Mouse (Mus musculus): ENCODE measurements around the gene Tiam1. TPM values are rescaled to one million over a fixed set of nuclear protein-coding genes. Genes with fewer than 3 reads are reported as not detected.

Gene Tiam1
- polyA plus RNA-seq, 1 experiment from 2014 or later, result 7.4 TPM

DNA sequence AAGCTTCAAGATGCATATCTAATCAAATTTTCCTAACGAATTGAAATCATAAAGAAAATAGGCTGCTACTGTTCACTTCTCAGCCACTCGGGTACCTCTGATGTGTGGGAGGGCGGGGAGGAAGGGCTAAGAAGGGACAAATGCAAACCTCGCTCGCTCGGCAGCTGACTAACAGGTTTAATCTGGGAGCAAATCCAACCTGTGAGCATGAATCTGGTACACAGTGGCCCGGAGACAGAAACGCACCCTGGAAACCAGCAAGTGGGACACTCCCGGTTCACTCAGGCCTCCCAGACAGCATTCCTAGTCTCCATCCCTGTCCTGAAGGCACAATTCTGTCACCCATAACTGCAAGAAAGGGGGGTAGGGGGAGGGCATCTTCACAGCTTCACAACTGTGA, 244.4 kb downstream of the Tiam1 start:
- Histone ChIP-seq H3K4me2 (ENCODE audit: low read depth, low read length) (no peak overlapping the region), H3K27me3 (replicated peaks; ENCODE audit: control insufficient read depth, insufficient read depth, low read length) (no peaks in the 10 kb centered on the region), H3K27ac (ENCODE audit: low read length) (no peak overlapping the region), H3K4me1 (ENCODE audit: control insufficient read depth, insufficient read depth, low read length) (no peaks in the 10 kb centered on the region), H3K9me3 (ENCODE audit: control insufficient read depth, low read length) (no peaks in the 10 kb centered on the region), H3K4me3 (ENCODE audit: low read length) (no peak overlapping the region), H3K36me3 (ENCODE audit: control insufficient read depth, insufficient read depth, low read length) (no peaks in the 10 kb centered on the region), H3K9ac (ENCODE audit: low read depth, low read length) (no peak overlapping the region)
- ATAC-seq, result no peak
- 65% methylated on average over 9 of the region's 9 CpGs for WGBS

DNA sequence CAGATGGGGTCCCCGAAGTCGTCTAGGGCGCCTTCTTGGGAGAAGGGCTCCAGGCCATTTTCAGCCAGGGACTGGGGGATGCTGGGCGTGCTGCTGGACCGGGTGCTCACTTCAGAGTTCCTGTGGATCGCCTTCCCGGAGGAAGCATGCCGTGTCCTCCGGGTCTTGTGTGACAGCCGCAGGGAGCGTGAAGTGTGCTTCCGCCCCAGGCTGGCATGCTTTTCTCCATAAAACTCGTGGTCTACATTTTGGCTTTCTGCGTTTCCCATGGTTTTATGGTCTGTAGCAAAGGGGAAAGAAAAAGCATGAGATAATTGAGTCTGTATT, 245.3 kb downstream of the Tiam1 start:
- 93% methylated on average over 14 of the region's 14 CpGs for WGBS
- Histone ChIP-seq H3K27me3 (replicated peaks; ENCODE audit: control insufficient read depth, insufficient read depth, low read length) (no peaks in the 10 kb centered on the region), H3K9ac (ENCODE audit: low read depth, low read length) (no peak overlapping the region), H3K36me3 (ENCODE audit: control insufficient read depth, insufficient read depth, low read length) (no peaks in the 10 kb centered on the region), H3K4me2 (ENCODE audit: low read depth, low read length) (no peak overlapping the region), H3K4me3 (ENCODE audit: low read length) (no peak overlapping the region), H3K9me3 (ENCODE audit: control insufficient read depth, low read length) (no peaks in the 10 kb centered on the region; the same call in 1 of the 2 replicates), H3K27ac (ENCODE audit: low read length) (no peak overlapping the region), H3K4me1 (ENCODE audit: control insufficient read depth, insufficient read depth, low read length) (no peaks in the 10 kb centered on the region)
- no peak for ATAC-seq

DNA sequence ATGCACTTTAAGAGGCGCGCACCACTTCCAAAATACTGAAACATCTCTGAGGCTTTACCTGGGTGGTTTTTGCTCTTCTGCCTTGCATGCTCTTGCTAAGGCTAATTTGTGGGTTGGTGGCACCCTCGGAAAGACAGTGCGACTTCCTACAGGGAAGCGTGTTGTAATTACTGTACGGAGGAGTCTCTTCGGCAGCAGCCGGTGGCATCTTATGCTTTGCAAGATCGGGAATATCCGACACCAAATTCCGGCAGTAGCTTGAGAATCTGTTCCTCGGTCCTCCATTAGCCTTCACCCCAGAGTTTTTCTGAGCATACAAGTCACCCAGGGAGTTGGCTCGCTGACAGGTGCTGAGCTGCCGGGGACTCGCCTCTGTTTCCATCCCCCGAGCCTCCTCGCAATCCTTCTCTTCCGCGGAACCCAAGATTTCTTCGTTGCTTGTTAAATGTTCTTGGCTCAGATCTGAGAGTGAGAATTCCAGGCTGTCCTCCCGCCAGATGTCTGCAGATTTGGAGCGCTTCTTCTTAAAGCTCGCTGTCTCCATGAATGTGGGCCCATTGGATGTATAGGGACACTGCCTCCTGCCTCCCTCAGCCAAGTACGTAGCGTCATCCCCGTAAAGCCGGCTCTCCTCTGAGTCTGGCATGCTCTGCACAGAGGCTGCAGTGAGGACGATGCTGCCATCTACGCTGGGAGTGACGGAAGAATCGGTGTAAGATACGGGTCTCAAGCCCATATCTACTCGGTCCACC, 245.8 kb downstream of the Tiam1 start:
- H3K9me3 ChIP-seq (ENCODE audit: control insufficient read depth, low read length), result no peaks in the 10 kb centered on the region; the same call in 1 of the 2 replicates
- WGBS, result 83% methylated on average over 33 of the region's 33 CpGs
- H3K4me3 ChIP-seq (ENCODE audit: low read length), result no peak overlapping the region
- no peaks in the 10 kb centered on the region for H3K27me3 ChIP-seq (replicated peaks; ENCODE audit: control insufficient read depth, insufficient read depth, low read length)
- H3K4me1 ChIP-seq (ENCODE audit: control insufficient read depth, insufficient read depth, low read length), result no peaks in the 10 kb centered on the region
- no peak overlapping the region for H3K9ac ChIP-seq (ENCODE audit: low read depth, low read length)
- H3K4me2 ChIP-seq (ENCODE audit: low read depth, low read length), result no peak overlapping the region
- no peaks in the 10 kb centered on the region; the same call in 1 of the 2 replicates for H3K36me3 ChIP-seq (ENCODE audit: control insufficient read depth, insufficient read depth, low read length)
- no peak overlapping the region for H3K27ac ChIP-seq (ENCODE audit: low read length)
- ATAC-seq, result no peak

DNA sequence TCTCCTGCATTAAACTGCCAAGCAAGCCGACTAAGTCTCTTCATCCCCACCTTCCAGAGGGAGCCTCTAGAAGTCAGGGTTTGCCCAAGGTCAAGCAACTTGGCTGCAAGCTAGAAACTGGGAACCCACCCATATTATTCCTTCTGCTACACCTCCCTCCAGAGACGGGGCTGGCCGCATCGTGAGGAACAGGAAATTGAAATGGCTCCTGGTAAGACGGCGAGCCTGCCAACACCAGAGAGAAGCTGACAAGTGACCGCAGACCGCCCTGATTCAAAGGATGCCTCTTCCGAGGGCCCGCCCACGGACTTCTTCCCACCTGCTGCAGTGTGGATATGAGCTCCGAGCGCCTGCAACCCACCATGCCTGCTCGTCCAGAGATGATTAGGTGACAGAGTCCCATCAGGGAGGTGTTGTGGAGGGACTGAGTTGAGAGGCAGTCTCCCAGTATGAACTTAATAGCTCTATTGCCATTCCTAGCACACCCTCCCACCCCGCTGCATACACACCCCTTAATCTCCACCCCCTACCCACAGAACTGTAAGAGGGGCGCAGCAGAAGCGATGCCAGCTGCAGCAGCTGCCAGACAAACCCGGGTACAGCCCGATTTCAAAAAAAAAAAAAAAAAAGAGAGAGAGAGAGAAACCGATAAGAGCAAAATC, 246.6 kb downstream of the Tiam1 start:
- H3K9ac ChIP-seq (ENCODE audit: low read depth, low read length), result no peak overlapping the region
- no peak for ATAC-seq
- H3K4me3 ChIP-seq (ENCODE audit: low read length), result no peak overlapping the region
- 81% methylated on average over 20 of the region's 20 CpGs for WGBS
- no peaks in the 10 kb centered on the region; the same call in 1 of the 2 replicates for H3K9me3 ChIP-seq (ENCODE audit: control insufficient read depth, low read length)
- H3K27me3 ChIP-seq (replicated peaks; ENCODE audit: control insufficient read depth, insufficient read depth, low read length), result no peaks in the 10 kb centered on the region
- H3K4me2 ChIP-seq (ENCODE audit: low read depth, low read length), result no peak overlapping the region
- no peaks in the 10 kb centered on the region; the same call in 1 of the 2 replicates for H3K36me3 ChIP-seq (ENCODE audit: control insufficient read depth, insufficient read depth, low read length)
- no peak overlapping the region for H3K27ac ChIP-seq (ENCODE audit: low read length)
- no peaks in the 10 kb centered on the region for H3K4me1 ChIP-seq (ENCODE audit: control insufficient read depth, insufficient read depth, low read length)

DNA sequence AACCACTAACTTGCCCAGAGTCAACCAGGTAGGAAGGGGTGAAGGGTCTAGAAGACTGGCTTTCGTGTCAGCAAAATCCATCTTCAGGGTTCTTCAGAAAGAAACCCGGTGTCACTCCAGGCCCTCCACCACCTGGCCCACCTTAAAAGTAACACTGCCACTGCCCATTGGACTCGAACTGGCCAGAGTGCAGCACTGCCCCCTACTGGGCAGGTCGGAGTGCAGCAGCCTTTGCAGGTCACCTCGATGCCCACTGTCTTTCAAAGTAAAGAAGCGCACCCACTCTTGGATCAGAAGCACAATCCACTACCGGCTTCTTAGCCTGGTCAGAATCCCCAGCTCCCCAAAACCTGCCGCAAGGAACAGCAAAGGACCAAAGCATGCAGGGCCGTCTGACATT, 247.2 kb downstream of the Tiam1 start:
- Histone ChIP-seq H3K36me3 (ENCODE audit: control insufficient read depth, insufficient read depth, low read length) (no peaks in the 10 kb centered on the region; the same call in 1 of the 2 replicates), H3K4me3 (ENCODE audit: low read length) (no peak overlapping the region), H3K9ac (ENCODE audit: low read depth, low read length) (no peak overlapping the region), H3K27me3 (replicated peaks; ENCODE audit: control insufficient read depth, insufficient read depth, low read length) (no peaks in the 10 kb centered on the region), H3K4me2 (ENCODE audit: low read depth, low read length) (no peak overlapping the region), H3K27ac (ENCODE audit: low read length) (no peak overlapping the region), H3K4me1 (ENCODE audit: control insufficient read depth, insufficient read depth, low read length) (no peaks in the 10 kb centered on the region), H3K9me3 (ENCODE audit: control insufficient read depth, low read length) (no peaks in the 10 kb centered on the region; the same call in 1 of the 2 replicates)
- WGBS, result 76% methylated on average over 9 of the region's 9 CpGs
- ATAC-seq, result no peak

DNA sequence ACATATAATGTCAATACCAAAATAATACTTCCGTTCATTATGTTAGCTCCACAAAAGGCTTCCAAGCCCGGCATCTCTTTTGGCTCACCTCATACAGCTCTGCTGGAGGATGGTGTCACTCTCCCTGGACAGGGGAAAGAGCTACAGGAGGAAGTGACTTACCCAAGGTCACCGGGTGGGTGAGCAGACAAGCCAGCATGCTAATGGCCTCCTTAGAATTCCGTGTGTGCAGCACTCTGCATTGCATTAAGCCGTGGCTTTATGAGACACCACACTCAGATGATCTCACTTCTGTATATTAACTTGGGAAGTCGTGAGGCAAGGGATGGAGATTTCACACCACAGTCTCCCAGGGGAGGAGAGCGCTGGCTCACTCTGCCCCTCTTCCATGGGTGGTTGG, 248.3 kb downstream of the Tiam1 start:
- Histone ChIP-seq H3K4me2 (ENCODE audit: low read depth, low read length) (no peak overlapping the region), H3K27ac (ENCODE audit: low read length) (no peak overlapping the region), H3K4me1 (ENCODE audit: control insufficient read depth, insufficient read depth, low read length) (no peaks in the 10 kb centered on the region), H3K27me3 (replicated peaks; ENCODE audit: control insufficient read depth, insufficient read depth, low read length) (no peaks in the 10 kb centered on the region), H3K4me3 (ENCODE audit: low read length) (no peak overlapping the region), H3K9ac (ENCODE audit: low read depth, low read length) (no peak overlapping the region), H3K9me3 (ENCODE audit: control insufficient read depth, low read length) (no peaks in the 10 kb centered on the region; the same call in 1 of the 2 replicates), H3K36me3 (ENCODE audit: control insufficient read depth, insufficient read depth, low read length) (no peaks in the 10 kb centered on the region; the same call in 1 of the 2 replicates)
- WGBS, result 79% methylated on average over 7 of the region's 7 CpGs
- ATAC-seq, result no peak

DNA sequence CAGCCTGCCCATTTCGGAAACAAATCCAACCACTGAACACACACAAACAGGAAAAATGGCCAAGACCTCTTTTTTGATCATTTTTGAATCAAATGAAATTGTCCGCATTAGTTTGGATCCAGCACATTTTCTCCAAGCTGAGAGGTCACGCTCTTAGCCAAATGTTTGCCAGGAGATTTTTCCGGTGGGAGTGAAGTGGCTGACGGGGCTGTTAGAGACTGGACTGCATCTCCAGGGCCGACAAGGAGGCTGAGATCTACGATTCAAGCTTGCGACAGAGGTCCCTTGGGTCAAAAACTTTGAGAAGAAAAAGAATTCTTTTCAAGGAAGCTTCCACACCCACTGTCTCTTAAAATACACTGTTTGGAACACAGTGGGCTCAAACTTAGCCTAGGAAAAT, 248.8 kb downstream of the Tiam1 start:
- Histone ChIP-seq H3K27me3 (replicated peaks; ENCODE audit: control insufficient read depth, insufficient read depth, low read length) (no peaks in the 10 kb centered on the region), H3K4me3 (ENCODE audit: low read length) (no peak overlapping the region), H3K4me1 (ENCODE audit: control insufficient read depth, insufficient read depth, low read length) (no peaks in the 10 kb centered on the region), H3K36me3 (ENCODE audit: control insufficient read depth, insufficient read depth, low read length) (no peaks in the 10 kb centered on the region; the same call in 1 of the 2 replicates), H3K9ac (ENCODE audit: low read depth, low read length) (no peak overlapping the region), H3K27ac (ENCODE audit: low read length) (no peak overlapping the region), H3K9me3 (ENCODE audit: control insufficient read depth, low read length) (no peaks in the 10 kb centered on the region; the same call in 1 of the 2 replicates), H3K4me2 (ENCODE audit: low read depth, low read length) (no peak overlapping the region)
- 57% methylated on average over 8 of the region's 8 CpGs for WGBS
- ATAC-seq, result no peak

DNA sequence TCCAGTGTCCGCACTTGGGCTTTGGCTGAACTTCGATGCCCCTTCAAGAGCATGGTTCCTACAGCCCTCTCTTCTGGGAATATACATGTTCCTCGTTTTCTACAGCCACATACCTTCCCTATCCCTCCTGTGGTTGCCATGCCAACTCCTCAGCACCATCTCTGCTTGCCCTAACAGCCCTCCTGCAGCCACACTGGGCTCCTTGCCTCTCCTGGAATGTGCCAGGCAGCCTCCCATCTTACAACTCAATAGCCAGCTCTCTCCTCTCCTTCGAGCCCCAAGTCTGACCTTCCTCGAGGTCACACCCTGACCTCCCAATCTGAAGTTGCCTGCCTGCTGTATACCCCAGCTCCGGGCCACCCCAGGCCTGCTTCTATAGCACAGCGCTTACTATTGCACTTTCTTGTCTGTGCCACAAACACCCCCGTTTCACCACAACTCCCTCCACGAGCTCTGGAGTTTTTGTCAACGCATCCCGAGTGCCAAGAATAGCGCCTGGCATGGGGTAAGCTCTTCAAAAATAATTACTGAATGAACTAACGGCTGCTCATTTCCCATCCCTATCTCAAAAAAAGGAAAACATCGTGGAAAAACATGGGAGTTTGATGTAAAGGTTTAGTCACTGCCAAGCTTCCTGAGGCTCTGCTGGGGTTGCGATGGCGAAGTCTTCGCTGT, 252.9 kb downstream of the Tiam1 start:
- Histone ChIP-seq H3K4me3 (ENCODE audit: low read length) (no peak overlapping the region), H3K27ac (ENCODE audit: low read length) (no peak overlapping the region), H3K4me2 (ENCODE audit: low read depth, low read length) (no peak overlapping the region), H3K36me3 (ENCODE audit: control insufficient read depth, insufficient read depth, low read length) (no peaks in the 10 kb centered on the region; the same call in 1 of the 2 replicates), H3K4me1 (ENCODE audit: control insufficient read depth, insufficient read depth, low read length) (no peaks in the 10 kb centered on the region), H3K9me3 (ENCODE audit: control insufficient read depth, low read length) (no peaks in the 10 kb centered on the region; the same call in 1 of the 2 replicates), H3K9ac (ENCODE audit: low read depth, low read length) (no peak overlapping the region), H3K27me3 (replicated peaks; ENCODE audit: control insufficient read depth, insufficient read depth, low read length) (no peaks in the 10 kb centered on the region)
- ATAC-seq, result no peak
- WGBS, result 74% methylated on average over 17 of the region's 17 CpGs

DNA sequence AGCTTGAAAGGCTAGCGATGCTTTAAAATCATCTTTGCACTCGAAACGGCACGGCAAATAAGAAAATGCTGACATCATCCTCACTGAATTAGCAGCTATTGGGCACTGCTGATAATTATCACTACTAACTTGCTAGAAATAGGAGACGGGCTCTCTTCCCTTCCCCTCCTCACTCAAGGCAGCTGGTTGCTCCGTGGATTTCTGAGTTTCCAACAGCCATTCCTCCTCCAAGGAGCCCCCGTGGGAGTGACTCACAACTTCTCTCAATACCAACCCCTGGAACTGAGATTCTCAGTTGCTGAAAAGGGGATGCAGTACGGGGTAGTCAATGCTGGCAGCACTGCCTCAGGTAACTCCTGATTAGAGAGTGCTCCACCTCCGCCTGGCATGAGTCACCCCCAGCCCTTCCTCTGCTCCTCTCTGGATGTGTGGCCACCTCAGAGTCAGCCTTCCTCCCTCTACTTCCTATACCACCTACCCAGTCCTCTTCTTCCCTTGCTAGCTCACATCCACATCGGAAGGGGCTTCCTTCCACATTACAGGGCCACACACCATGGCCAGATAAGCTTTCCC, 253.6 kb downstream of the Tiam1 start:
- Histone ChIP-seq H3K4me1 (ENCODE audit: control insufficient read depth, insufficient read depth, low read length) (no peaks in the 10 kb centered on the region), H3K27ac (ENCODE audit: low read length) (no peak overlapping the region), H3K9me3 (ENCODE audit: control insufficient read depth, low read length) (no peaks in the 10 kb centered on the region; the same call in 1 of the 2 replicates), H3K9ac (ENCODE audit: low read depth, low read length) (no peak overlapping the region), H3K27me3 (replicated peaks; ENCODE audit: control insufficient read depth, insufficient read depth, low read length) (no peaks in the 10 kb centered on the region), H3K36me3 (ENCODE audit: control insufficient read depth, insufficient read depth, low read length) (no peaks in the 10 kb centered on the region; the same call in 1 of the 2 replicates), H3K4me3 (ENCODE audit: low read length) (no peak overlapping the region), H3K4me2 (ENCODE audit: low read depth, low read length) (no peak overlapping the region)
- 74% methylated on average over 10 of the region's 10 CpGs for WGBS
- ATAC-seq, result no peak
